Mouse (Mus musculus) ES-CJ7 (cell line): ENCODE measurements around the gene 1700001C19Rik.
A peak's percentile ranks its signal among the peaks of the same experiment; 100 is the strongest.
"Not testable (repeated sequence)": the region's sequence is repeated elsewhere in the genome, so short reads cannot be mapped to it uniquely, and the experiment has no call there.

Source experiments
- DNase-seq: peaks from one replicate; pipeline ENCODE4 v3.0.0; 2011; ENCODE audit warnings: low read depth, low spot score

The 1700001C19Rik gene

GRCm38 (mm10) chr17:47436156-47436906, 845 bp downstream of the 1700001C19Rik start, which contains the start of gene AI661453:
TSS of gene AI661453 (plus strand) at chr17:47436615.
- DNase-seq = peak; percentile 80

GRCm38 (mm10) chr17:47430815-47431214, 6.4 kb downstream of the 1700001C19Rik start:
- DNase-seq = no peak

GRCm38 (mm10) chr17:47428831-47429304, 8.3 kb downstream of the 1700001C19Rik start:
- no peak for DNase-seq

GRCm38 (mm10) chr17:47427316-47427715, 9.9 kb downstream of the 1700001C19Rik start:
- no peak for DNase-seq

- no peak for DNase-seq
Observed at GRCm38 (mm10) chr17:47424186-47424585, 13.0 kb downstream of the 1700001C19Rik start.

GRCm38 (mm10) chr17:47422616-47423015, 14.6 kb downstream of the 1700001C19Rik start:
- not testable (repeated sequence) for DNase-seq

- DNase-seq = peak; percentile 60
Observed at GRCm38 (mm10) chr17:47421566-47421965, 15.6 kb downstream of the 1700001C19Rik start.

GRCm38 (mm10) chr17:47420195-47420594, 17.0 kb downstream of the 1700001C19Rik start:
- DNase-seq = peak; percentile 21

GRCm38 (mm10) chr17:47409897-47410861, 27.0 kb downstream of the 1700001C19Rik start:
- not testable (repeated sequence) for DNase-seq

- peak; percentile 82 for DNase-seq
Observed at GRCm38 (mm10) chr17:47408558-47408898, 28.6 kb downstream of the 1700001C19Rik start.

GRCm38 (mm10) chr17:47407717-47408557, 29.2 kb downstream of the 1700001C19Rik start:
- DNase-seq = peak; percentile 57

GRCm38 (mm10) chr17:47400451-47400850, 36.7 kb downstream of the 1700001C19Rik start, which contains the start of gene Guca1a:
TSS of gene Guca1a (minus strand) at chr17:47400584.
- no peak for DNase-seq

- DNase-seq = no peak
Observed at GRCm38 (mm10) chr17:47399091-47399490, 38.1 kb downstream of the 1700001C19Rik start.

GRCm38 (mm10) chr17:47395376-47395913, 41.7 kb downstream of the 1700001C19Rik start:
- DNase-seq = peak; percentile 90

GRCm38 (mm10) chr17:47394223-47394869, 42.8 kb downstream of the 1700001C19Rik start:
- DNase-seq = no peak

- peak; percentile 74 for DNase-seq
Observed at GRCm38 (mm10) chr17:47386649-47387048, 50.5 kb downstream of the 1700001C19Rik start.

- no peak for DNase-seq
Observed at GRCm38 (mm10) chr17:47385145-47385544, 52.0 kb downstream of the 1700001C19Rik start, which contains the start of gene Guca1b. TSS of gene Guca1b (plus strand) at chr17:47385393.

- no peak for DNase-seq
Observed at GRCm38 (mm10) chr17:47384064-47384463, 53.1 kb downstream of the 1700001C19Rik start.

- DNase-seq = no peak
Observed at GRCm38 (mm10) chr17:47383266-47383665, 53.9 kb downstream of the 1700001C19Rik start.

- no peak for DNase-seq
Observed at GRCm38 (mm10) chr17:47381917-47382316, 55.3 kb downstream of the 1700001C19Rik start.
